Mouse (Mus musculus) common myeloid progenitor, adult 5-6 weeks (primary cell): ENCODE measurements around the gene Ptpn7. TPM values are rescaled to one million over a fixed set of nuclear protein-coding genes. Genes with fewer than 3 reads are reported as not detected.
"Not testable (repeated sequence)": the region's sequence is repeated elsewhere in the genome, so short reads cannot be mapped to it uniquely, and the experiment has no call there.

Experiments
- ATAC-seq: replicated peaks from 2 replicates; pipeline ENCODE4 v1.8.0; 2016; ENCODE audit warnings: low read depth, mild to moderate bottlenecking, moderate TSS enrichment, inconsistent platforms; ENCODE audit not compliant: poor library complexity, severe bottlenecking
- total RNA-seq: library from RNA; stranded (forward); fragments of 200-1000, 187-1606 nt; gene quantifications from 2 replicates; pipeline ENCODE4 v1.2.3, GENCODE M21; 2017

Ptpn7 gene
- total RNA-seq, 1 experiment from 2014 or later: 105 TPM

GRCm38 (mm10) chr1:135181880-135182623, 49.6 kb downstream of the Ptpn7 start:
- no peak for ATAC-seq

- no peak for ATAC-seq
Measured at GRCm38 (mm10) chr1:135182975-135183374, 50.5 kb downstream of the Ptpn7 start.

GRCm38 (mm10) chr1:135183448-135183847, 50.9 kb downstream of the Ptpn7 start:
- ATAC-seq: no peak

GRCm38 (mm10) chr1:135183941-135184570, 51.6 kb downstream of the Ptpn7 start:
- ATAC-seq: no peak

- ATAC-seq: no peak
Measured at GRCm38 (mm10) chr1:135185936-135186335, 53.4 kb downstream of the Ptpn7 start.

GRCm38 (mm10) chr1:135186427-135186826, 53.9 kb downstream of the Ptpn7 start:
- no peak for ATAC-seq

- ATAC-seq: not testable (repeated sequence)
Measured at GRCm38 (mm10) chr1:135187016-135187415, 54.5 kb downstream of the Ptpn7 start.

- no peak for ATAC-seq
Measured at GRCm38 (mm10) chr1:135188197-135188596, 55.7 kb downstream of the Ptpn7 start.

- ATAC-seq: no peak
Measured at GRCm38 (mm10) chr1:135189186-135189585, 56.7 kb downstream of the Ptpn7 start.

- ATAC-seq: not testable (repeated sequence)
Measured at GRCm38 (mm10) chr1:135194335-135194734, 61.8 kb downstream of the Ptpn7 start.

Other genes with a start within 250 kb of the Ptpn7 start
- 7.3 and 9.0 TPM in 2 replicates for gene Ppp1r12b, start 176.8 kb upstream of the Ptpn7 start, total RNA-seq
- gene Ube2t, start 170.1 kb upstream of the Ptpn7 start, total RNA-seq: 21.7 and 23.0 TPM in 2 replicates
- gene Lgr6, start 27.4 kb upstream of the Ptpn7 start, total RNA-seq: 0.05 TPM in 1 of 2 replicates, not detected in the other
- 16.2 and 16.4 TPM in 2 replicates for gene Arl8a, start 14.1 kb downstream of the Ptpn7 start, total RNA-seq
- not detected in 2 replicates for gene Gpr37l1, start 35.0 kb downstream of the Ptpn7 start, total RNA-seq
- gene Elf3, start 125.9 kb downstream of the Ptpn7 start, total RNA-seq: not detected in 2 replicates
- 34.2 and 51.4 TPM in 2 replicates for gene Rnpep, start 151.4 kb downstream of the Ptpn7 start, total RNA-seq
- 18.6 and 29.8 TPM in 2 replicates for gene Timm17a, start 181.1 kb downstream of the Ptpn7 start, total RNA-seq
- gene Lmod1, start 192.1 kb downstream of the Ptpn7 start, total RNA-seq: not detected in 2 replicates
- 0.18 TPM in 1 of 2 replicates, not detected in the other for gene Shisa4, start 242.5 kb downstream of the Ptpn7 start, total RNA-seq